Mouse (Mus musculus): ENCODE measurements around the gene Olfr1128. TPM values are rescaled to one million over a fixed set of nuclear protein-coding genes. Genes with fewer than 3 reads are reported as not detected.
"Not testable (repeated sequence)": the region's sequence is repeated elsewhere in the genome, so short reads cannot be mapped to it uniquely, and the experiment has no call there.

Olfr1128 gene
- polyA plus RNA-seq, 1 experiment from 2014 or later = not detected

- no peak overlapping the region for H3K4me2 ChIP-seq (ENCODE audit: low read depth, low read length, severe bottlenecking)
- ATAC-seq (replicated peaks; ENCODE audit: low FRiP score) (no peak), DNase-seq (ENCODE audit: low spot score) (no peak)
- no peak overlapping the region for H3K27ac ChIP-seq (ENCODE audit: low read depth, low read length)
- 93% methylated on average over 2 of the region's 2 CpGs for WGBS
- no peaks in the 10 kb centered on the region for H3K27me3 ChIP-seq (ENCODE audit: control insufficient read depth, insufficient read depth, low read length)
- H3K4me3 ChIP-seq (ENCODE audit: low read depth, low read length) = no peak overlapping the region
- H3K36me3 ChIP-seq (ENCODE audit: control insufficient read depth, insufficient read depth, low read length) = no peaks in the 10 kb centered on the region
- H3K4me1 ChIP-seq (replicated peaks; ENCODE audit: control insufficient read depth, insufficient read depth, low read length) = no peaks in the 10 kb centered on the region
- no peak overlapping the region for H3K9ac ChIP-seq (ENCODE audit: low read length)
- no peaks in the 10 kb centered on the region for H3K9me3 ChIP-seq (ENCODE audit: control insufficient read depth, low read length)
Measured at GRCm38 (mm10) chr2:87515046-87515445, 30.3 kb downstream of the Olfr1128 start.

GRCm38 (mm10) chr2:87506265-87506664, 39.1 kb downstream of the Olfr1128 start, which contains the start of gene Pramel6:
Pramel6 (plus strand) TSS chr2:87506565.
- Histone ChIP-seq H3K4me3 (ENCODE audit: low read depth, low read length) (no peak within 1 kb of the TSS), H3K27ac (ENCODE audit: low read depth, low read length) (no peak within 1 kb of the TSS), H3K9me3 (ENCODE audit: control insufficient read depth, low read length) (no peaks in the 10 kb centered on the region), H3K36me3 (ENCODE audit: control insufficient read depth, insufficient read depth, low read length) (no peaks in the 10 kb centered on the region), H3K4me1 (replicated peaks; ENCODE audit: control insufficient read depth, insufficient read depth, low read length) (no peaks in the 10 kb centered on the region), H3K27me3 (ENCODE audit: control insufficient read depth, insufficient read depth, low read length) (no peaks in the 10 kb centered on the region), H3K4me2 (ENCODE audit: low read depth, low read length, severe bottlenecking) (no peak within 1 kb of the TSS), H3K9ac (ENCODE audit: low read length) (no peak within 1 kb of the TSS)
- no peak for DNase-seq (ENCODE audit: low spot score)
- no peak for ATAC-seq (replicated peaks; ENCODE audit: low FRiP score)
- WGBS = 91% methylated on average over 6 of the region's 6 CpGs

GRCm38 (mm10) chr2:87496993-87497392, 48.3 kb downstream of the Olfr1128 start, which contains the start of gene Pramel7:
Pramel7 (minus strand) TSS chr2:87497093.
- 99% methylated on average over 3 of the region's 5 CpGs for WGBS
- H3K9ac ChIP-seq (ENCODE audit: low read length); H3K36me3 ChIP-seq (ENCODE audit: control insufficient read depth, insufficient read depth, low read length); H3K27me3 ChIP-seq (ENCODE audit: control insufficient read depth, insufficient read depth, low read length); H3K4me3 ChIP-seq (ENCODE audit: low read depth, low read length); ATAC-seq (replicated peaks; ENCODE audit: low FRiP score); H3K27ac ChIP-seq (ENCODE audit: low read depth, low read length); H3K9me3 ChIP-seq (ENCODE audit: control insufficient read depth, low read length); H3K4me2 ChIP-seq (ENCODE audit: low read depth, low read length, severe bottlenecking); DNase-seq (ENCODE audit: low spot score); H3K4me1 ChIP-seq (replicated peaks; ENCODE audit: control insufficient read depth, insufficient read depth, low read length): not testable (repeated sequence)

Other genes with a start within 250 kb of the Olfr1128 start
- not detected in 2 replicates for gene Olfr1118, start 238.0 kb downstream of the Olfr1128 start, polyA plus RNA-seq (2014; fragmentation: Nextera tagmentation; extraction: Ambion mirVana)
- not detected in 2 replicates for gene Olfr1120, start 190.7 kb downstream of the Olfr1128 start, polyA plus RNA-seq (2014; fragmentation: Nextera tagmentation; extraction: Ambion mirVana)
- gene Olfr1121, start 175.6 kb downstream of the Olfr1128 start, polyA plus RNA-seq (2014; fragmentation: Nextera tagmentation; extraction: Ambion mirVana) = not detected in 2 replicates
- gene Olfr1122, start 159.7 kb downstream of the Olfr1128 start, polyA plus RNA-seq (2014; fragmentation: Nextera tagmentation; extraction: Ambion mirVana) = not detected in 2 replicates
- not detected in 2 replicates for gene Olfr1123, start 128.9 kb downstream of the Olfr1128 start, polyA plus RNA-seq (2014; fragmentation: Nextera tagmentation; extraction: Ambion mirVana)
- 0.09 and 0.21 TPM in 2 replicates for gene Olfr1124, start 115.3 kb downstream of the Olfr1128 start, polyA plus RNA-seq (2014; fragmentation: Nextera tagmentation; extraction: Ambion mirVana)
- gene Olfr1126, start 91.6 kb downstream of the Olfr1128 start, polyA plus RNA-seq (2014; fragmentation: Nextera tagmentation; extraction: Ambion mirVana) = not detected in 2 replicates
- not detected in 2 replicates for gene Pramel7, start 48.4 kb downstream of the Olfr1128 start, polyA plus RNA-seq (2014; fragmentation: Nextera tagmentation; extraction: Ambion mirVana)
- not detected in 2 replicates for gene Pramel6, start 39.0 kb downstream of the Olfr1128 start, polyA plus RNA-seq (2014; fragmentation: Nextera tagmentation; extraction: Ambion mirVana)
- gene Olfr153, start 13.7 kb downstream of the Olfr1128 start, polyA plus RNA-seq (2014; fragmentation: Nextera tagmentation; extraction: Ambion mirVana) = not detected in 2 replicates
- not detected in 2 replicates for gene Olfr1129, start 28.4 kb upstream of the Olfr1128 start, polyA plus RNA-seq (2014; fragmentation: Nextera tagmentation; extraction: Ambion mirVana)
- gene Olfr1130, start 60.7 kb upstream of the Olfr1128 start, polyA plus RNA-seq (2014; fragmentation: Nextera tagmentation; extraction: Ambion mirVana) = not detected in 2 replicates
- gene Olfr1131, start 81.6 kb upstream of the Olfr1128 start, polyA plus RNA-seq (2014; fragmentation: Nextera tagmentation; extraction: Ambion mirVana) = not detected in 2 replicates
- not detected in 2 replicates for gene Olfr1132, start 92.0 kb upstream of the Olfr1128 start, polyA plus RNA-seq (2014; fragmentation: Nextera tagmentation; extraction: Ambion mirVana)
- gene Olfr1133, start 101.8 kb upstream of the Olfr1128 start, polyA plus RNA-seq (2014; fragmentation: Nextera tagmentation; extraction: Ambion mirVana) = not detected in 2 replicates
- not detected in 2 replicates for gene Olfr1134, start 112.9 kb upstream of the Olfr1128 start, polyA plus RNA-seq (2014; fragmentation: Nextera tagmentation; extraction: Ambion mirVana)
- not detected in 2 replicates for gene Olfr1135, start 128.1 kb upstream of the Olfr1128 start, polyA plus RNA-seq (2014; fragmentation: Nextera tagmentation; extraction: Ambion mirVana)
- gene Olfr1136, start 148.4 kb upstream of the Olfr1128 start, polyA plus RNA-seq (2014; fragmentation: Nextera tagmentation; extraction: Ambion mirVana) = not detected in 2 replicates
- gene Olfr1137, start 167.6 kb upstream of the Olfr1128 start, polyA plus RNA-seq (2014; fragmentation: Nextera tagmentation; extraction: Ambion mirVana) = not detected in 2 replicates
- gene Olfr1138, start 194.4 kb upstream of the Olfr1128 start, polyA plus RNA-seq (2014; fragmentation: Nextera tagmentation; extraction: Ambion mirVana) = not detected in 2 replicates
- gene Olfr1140, start 198.2 kb upstream of the Olfr1128 start, polyA plus RNA-seq (2014; fragmentation: Nextera tagmentation; extraction: Ambion mirVana) = not detected in 2 replicates
- gene Olfr1141, start 208.4 kb upstream of the Olfr1128 start, polyA plus RNA-seq (2014; fragmentation: Nextera tagmentation; extraction: Ambion mirVana) = not detected in 2 replicates
- gene Olfr152, start 233.9 kb upstream of the Olfr1128 start, polyA plus RNA-seq (2014; fragmentation: Nextera tagmentation; extraction: Ambion mirVana) = not detected in 2 replicates